Mouse (Mus musculus) adipocyte (in vitro differentiated cells): ENCODE data around the gene Pip4k2b.
A peak's percentile ranks its signal among the peaks of the same experiment; 100 is the strongest.
"Not testable (repeated sequence)": the region's sequence is repeated elsewhere in the genome, so short reads cannot be mapped to it uniquely, and the experiment has no call there.

ENCODE experiments used
- DNase-seq: peaks from one replicate; pipeline ENCODE4 v3.0.0-alpha.2; 2016; ENCODE audit warnings: low spot score

Pip4k2b gene

GRCm38 (mm10) chr11:97714784-97715760, 29.4 kb downstream of the Pip4k2b start:
- DNase-seq = peak; percentile 76

GRCm38 (mm10) chr11:97714356-97714755, 30.1 kb downstream of the Pip4k2b start:
- DNase-seq = no peak

GRCm38 (mm10) chr11:97713896-97714295, 30.6 kb downstream of the Pip4k2b start:
- DNase-seq = peak; percentile 36

- DNase-seq = no peak
Observed at GRCm38 (mm10) chr11:97712286-97712685, 32.2 kb downstream of the Pip4k2b start.

GRCm38 (mm10) chr11:97711200-97711900, 33.2 kb downstream of the Pip4k2b start:
- no peak for DNase-seq

- DNase-seq = not testable (repeated sequence)
Observed at GRCm38 (mm10) chr11:97710067-97710466, 34.4 kb downstream of the Pip4k2b start.

- peak; percentile 100 for DNase-seq
Observed at GRCm38 (mm10) chr11:97703039-97703826, 41.3 kb downstream of the Pip4k2b start, which contains the start of gene Psmb3. TSS of gene Psmb3 (plus strand) at chr11:97703399.

GRCm38 (mm10) chr11:97702393-97702745, 42.1 kb downstream of the Pip4k2b start:
- peak; percentile 96 for DNase-seq

- no peak for DNase-seq
Observed at GRCm38 (mm10) chr11:97701581-97702392, 42.7 kb downstream of the Pip4k2b start.

GRCm38 (mm10) chr11:97700746-97701580, 43.5 kb downstream of the Pip4k2b start:
- DNase-seq = no peak

GRCm38 (mm10) chr11:97700003-97700745, 44.3 kb downstream of the Pip4k2b start, which contains the start of gene Pcgf2:
TSS of gene Pcgf2 (minus strand) at chr11:97700497.
- DNase-seq = peak; percentile 90

GRCm38 (mm10) chr11:97699626-97700002, 44.9 kb downstream of the Pip4k2b start:
- DNase-seq = peak; percentile 92

- peak; percentile 75 for DNase-seq
Observed at GRCm38 (mm10) chr11:97698741-97699611, 45.5 kb downstream of the Pip4k2b start.

- no peak for DNase-seq
Observed at GRCm38 (mm10) chr11:97697891-97698529, 46.5 kb downstream of the Pip4k2b start.

GRCm38 (mm10) chr11:97697199-97697890, 47.2 kb downstream of the Pip4k2b start:
- DNase-seq = no peak

GRCm38 (mm10) chr11:97696669-97697068, 47.8 kb downstream of the Pip4k2b start:
- no peak for DNase-seq

- no peak for DNase-seq
Observed at GRCm38 (mm10) chr11:97695712-97696401, 48.6 kb downstream of the Pip4k2b start.
